Mouse (Mus musculus) heart, postnatal 36 days (tissue): ENCODE data around the gene Hsd17b10. TPM values are rescaled to one million over a fixed set of nuclear protein-coding genes. Genes with fewer than 3 reads are reported as not detected.

Experiments used
- DNase-seq, 2 experiments: peaks; one replicate each; pipeline ENCODE4 v3.0.0; 2021 to 2022
- intact Hi-C: fragments of 180-260 bp; cut with DNase I; formaldehyde crosslinking; loops from one replicate; pipeline ENCODE4 v1.15.1; 2025
- total RNA-seq, 2 experiments: library from RNA; stranded (reverse); gene quantifications; 2 replicates each; pipeline ENCODE4 v1.2.3; 2021

Gene Hsd17b10
- 100 to 1,000 TPM; 224 to 261 TPM for total RNA-seq

DNA sequence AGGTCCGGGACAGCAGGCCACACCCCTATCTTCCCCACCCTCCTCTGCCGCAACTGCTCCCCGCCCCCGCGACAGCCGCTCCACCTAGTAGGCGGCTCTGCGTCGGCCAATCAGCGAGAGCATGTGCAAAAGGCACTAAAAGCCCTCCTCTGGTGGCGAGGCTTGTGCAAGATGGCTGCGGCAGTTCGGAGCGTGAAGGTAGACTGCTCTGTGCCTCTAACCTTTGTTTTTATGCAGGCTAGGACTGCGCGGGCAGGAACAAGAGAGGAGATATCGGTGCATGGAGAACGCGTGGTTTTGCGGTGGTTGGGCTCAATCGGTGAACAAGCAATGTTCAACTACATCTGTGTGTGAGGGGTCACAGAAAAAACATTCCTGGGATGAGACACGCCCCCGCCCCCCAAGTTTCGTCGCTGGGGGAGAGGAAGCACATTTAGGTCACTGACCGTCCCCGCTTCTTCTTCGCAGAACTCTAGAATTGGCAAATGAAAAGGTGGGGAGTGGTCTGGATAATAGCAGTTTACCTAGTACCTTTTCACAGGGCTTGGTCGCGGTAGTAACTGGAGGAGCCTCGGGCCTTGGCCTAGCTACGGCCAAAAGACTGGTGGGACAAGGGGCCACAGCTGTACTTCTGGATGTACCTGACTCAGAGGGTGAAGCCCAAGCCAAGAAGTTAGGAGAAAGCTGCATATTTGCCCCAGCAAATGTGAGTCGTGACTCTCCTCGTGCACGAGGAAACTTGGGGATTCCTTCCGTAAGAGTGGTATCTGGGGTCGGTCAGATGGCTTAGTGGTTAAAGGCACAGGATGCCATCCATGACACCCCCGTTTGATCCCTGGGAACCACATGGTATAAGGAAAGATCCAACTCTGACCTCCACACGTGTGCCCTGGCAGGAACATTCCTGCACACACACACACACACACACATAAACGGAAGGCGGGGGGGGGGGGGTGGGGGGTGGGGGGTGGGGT is at the start of gene Hsd17b10:
Hsd17b10 (plus strand) TSS at position 109 of the 974 bp plus-strand sequence.
- peak; percentile 75 to 77 for DNase-seq
- intact Hi-C loops, result loop anchor here (2.0 kb wide), 1 partner anchor 15 kb away; the partner anchor contains the start of genes Ribc1 and Smc1a

DNA sequence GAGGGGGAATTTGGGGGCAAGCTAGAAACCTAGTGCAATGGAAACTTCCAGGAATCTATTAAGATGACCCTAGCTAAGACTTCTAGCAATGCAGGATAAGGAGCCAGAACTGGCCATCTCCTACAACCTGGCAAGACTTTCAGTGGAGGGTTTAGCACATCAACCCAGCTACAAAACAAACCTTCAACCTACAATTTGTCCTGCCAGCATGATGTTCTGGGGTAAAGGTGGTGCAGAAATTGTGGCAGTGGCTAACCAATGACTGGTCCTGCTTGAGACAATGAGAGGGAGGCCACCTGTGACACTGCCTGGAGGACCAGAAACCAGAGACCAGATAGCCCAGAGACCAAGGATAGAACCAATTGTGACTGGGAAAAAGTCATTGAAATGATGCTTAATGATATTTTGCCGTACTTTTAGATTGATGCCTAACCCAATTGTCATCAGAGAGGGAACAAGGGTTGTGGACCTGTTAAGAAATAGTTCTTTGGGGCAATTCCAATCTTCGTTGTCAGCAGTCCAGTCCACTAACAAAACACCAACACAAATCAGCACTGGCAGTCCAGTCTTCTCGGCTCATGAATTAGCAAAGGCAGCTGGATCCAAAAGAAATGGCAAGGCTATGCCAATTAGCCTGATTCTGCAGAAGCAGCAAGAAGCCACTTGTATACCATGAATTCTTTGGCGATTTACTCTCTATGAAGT is 2.5 kb upstream of the Hsd17b10 start:
- DNase-seq, result no peak
- intact Hi-C loops, result no loop called here

DNA sequence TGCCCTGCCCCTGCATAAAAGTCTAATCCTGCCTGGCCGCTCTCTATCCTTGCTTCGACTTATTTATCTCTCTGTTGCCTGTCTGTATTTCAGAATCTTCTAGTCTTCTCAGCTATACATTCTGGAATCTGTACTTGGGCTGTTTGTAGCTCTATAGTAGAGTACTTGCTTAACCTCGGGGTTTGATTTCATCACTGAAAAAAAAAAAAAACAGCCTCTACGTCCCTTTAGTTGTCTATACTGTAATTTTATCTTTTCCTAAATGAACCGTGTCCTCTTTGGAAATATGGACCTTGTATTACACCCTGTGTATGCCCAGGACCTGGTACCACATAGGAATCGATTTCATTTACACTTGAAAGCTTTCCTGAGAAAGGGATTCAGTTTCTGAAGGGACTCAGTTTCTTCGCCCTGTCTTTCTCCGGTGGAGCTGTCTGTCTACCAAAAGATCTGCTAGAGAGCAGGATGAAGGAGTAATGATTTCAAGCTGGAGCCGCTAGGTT is 412 bp upstream of the Hsd17b10 start:
- no peak for DNase-seq
- intact Hi-C loops, result no loop called here

DNA sequence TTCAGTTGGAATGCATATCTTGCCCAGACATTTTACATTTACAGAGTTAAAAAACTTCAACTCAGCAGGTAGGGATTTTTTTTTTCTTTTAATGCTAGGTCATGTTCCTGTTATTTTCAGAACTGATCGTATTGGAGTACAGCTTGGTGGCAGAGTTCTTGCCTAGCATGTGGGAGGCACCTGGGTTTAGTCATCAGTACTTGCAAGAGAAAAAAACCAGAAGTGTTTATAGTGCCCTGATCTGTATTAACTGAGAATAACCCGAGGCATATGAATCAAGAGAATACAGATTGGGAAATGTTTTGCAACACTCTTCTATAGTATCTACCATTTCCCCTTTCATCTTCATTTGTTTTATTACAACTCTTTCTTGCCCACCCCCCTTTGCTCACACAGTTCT is 1.2 kb downstream of the Hsd17b10 start:
- no peak for DNase-seq
- intact Hi-C loops, result loop anchor here (2.0 kb wide), 1 partner anchor 14 kb away; the partner anchor contains the start of genes Ribc1 and Smc1a

DNA sequence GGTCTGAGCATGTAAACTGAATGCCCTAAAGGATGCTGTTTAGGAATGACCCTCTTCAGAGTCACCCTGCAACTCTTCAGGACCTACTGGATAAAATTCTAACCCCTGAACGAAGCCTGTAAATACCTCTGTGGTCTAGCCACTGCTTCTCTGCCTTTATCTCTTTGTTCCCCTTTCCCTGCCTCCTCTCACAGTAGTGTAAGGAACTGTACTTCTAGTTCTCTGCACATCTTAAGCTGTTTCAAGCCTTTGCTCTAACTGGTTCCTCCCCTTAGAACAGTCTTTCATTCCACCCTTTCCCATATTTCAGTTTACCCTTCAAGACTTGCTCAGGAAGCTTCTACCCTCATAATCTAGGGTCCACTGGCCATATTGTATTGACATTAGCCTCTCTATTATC is 6.2 kb downstream of the Hsd17b10 start:
- DNase-seq, result no peak
- intact Hi-C loops, result no loop called here

DNA sequence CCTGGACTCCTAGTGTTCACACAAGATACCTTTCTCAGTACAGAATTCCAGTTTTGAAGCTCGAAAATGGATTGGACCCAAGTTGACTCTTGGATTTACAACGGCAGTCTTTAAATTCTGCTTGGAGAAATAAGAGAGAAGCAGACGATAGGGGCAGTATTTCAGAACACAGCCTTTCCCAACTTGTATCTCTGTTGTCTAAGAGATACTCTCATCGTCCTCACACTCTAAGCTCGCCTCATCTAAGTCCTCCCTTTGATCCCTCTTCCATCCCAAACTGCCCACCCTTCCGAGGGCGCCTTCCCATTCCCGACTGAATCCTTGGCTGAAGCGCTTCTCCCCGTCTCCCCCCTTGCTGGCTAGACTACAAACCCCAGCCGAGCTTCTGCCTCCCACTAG is 14.1 kb downstream of the Hsd17b10 start:
- intact Hi-C loops, result loop anchor here (2.0 to 10.0 kb wide), 7 partner anchors 13 to 491 kb away; partner anchors contain the start of genes Huwe1, Iqsec2, Kantr and Kdm5c
- no peak for DNase-seq

DNA sequence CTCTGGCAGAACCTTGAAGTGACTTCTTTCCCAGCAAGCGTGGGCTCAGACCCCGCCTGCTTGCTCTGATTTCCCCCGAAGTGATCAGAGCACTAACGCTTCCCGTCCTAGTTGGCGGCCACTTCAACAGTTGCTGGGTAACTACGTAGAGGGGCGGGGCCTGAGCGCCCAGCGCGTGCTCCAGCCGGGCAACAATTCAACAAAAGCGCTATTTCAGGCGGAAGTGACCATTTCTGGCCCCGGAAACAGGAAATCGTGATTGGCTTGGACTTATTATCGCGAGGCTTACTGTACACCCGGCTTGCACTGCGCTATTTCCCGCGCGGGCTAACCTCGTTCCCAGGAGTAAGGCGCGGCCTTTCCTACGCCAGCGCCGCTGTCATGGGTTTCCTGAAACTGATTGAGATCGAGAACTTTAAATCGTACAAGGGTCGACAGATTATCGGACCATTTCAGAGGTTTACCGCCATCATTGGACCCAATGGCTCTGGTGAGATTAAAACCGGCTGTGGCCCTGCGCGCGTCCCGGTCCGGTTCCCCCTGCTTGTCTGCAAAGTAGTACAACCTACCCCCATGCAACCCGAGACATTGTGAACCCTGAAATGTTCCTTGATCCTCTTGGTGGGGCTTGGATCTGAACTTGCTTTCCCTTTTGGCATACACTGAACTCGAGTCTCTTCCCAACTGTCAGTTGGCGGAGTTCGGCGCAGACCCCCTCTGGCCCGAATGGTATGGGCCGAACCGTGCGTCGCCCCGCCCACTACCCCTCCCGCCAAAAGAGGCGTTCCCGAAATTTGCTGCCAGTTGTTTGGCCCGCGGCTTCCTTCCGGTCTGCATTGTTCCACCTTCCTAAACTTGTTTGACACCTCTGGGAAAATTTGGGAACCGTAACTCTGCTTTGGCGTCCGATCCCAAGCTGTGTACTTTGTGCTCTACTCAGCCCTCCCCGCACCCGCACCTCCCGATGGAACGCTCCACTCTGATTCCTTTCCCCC is 14.8 kb downstream of the Hsd17b10 start, which contains the start of the genes Ribc1 and Smc1a:
Ribc1 (minus strand) TSS at position 145 of the 995 bp plus-strand sequence.
Smc1a (plus strand) TSS at position 278 of the 995 bp plus-strand sequence.
- DNase-seq, result peak; percentile 88 to 89
- intact Hi-C loops, result loop anchor here (2.0 to 10.0 kb wide), 7 partner anchors 14 to 492 kb away; partner anchors contain the start of genes Huwe1, Iqsec2, Kantr and Kdm5c

DNA sequence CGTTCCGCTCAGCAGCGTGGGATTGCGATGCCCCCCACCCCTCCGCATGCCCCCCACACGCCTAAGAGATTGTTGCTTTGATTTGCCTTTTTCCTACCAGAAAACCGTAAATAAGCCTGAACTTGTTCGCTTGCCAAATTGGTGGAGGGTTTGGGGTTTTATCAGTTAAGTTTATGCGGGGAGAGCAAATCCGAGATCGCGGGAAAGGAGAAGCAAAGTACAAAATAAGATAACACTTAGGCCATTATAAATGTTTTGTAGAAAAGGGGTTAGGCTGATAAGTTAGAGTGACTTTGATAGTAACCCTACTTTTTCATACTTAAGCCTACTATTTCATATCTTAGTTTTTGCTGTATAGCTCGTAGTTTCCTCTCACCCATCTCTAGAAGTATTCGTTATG is 15.5 kb downstream of the Hsd17b10 start:
- no peak for DNase-seq
- intact Hi-C loops, result loop anchor here (2.0 to 10.0 kb wide), 7 partner anchors 14 to 492 kb away; partner anchors contain the start of genes Huwe1, Iqsec2, Kantr and Kdm5c

DNA sequence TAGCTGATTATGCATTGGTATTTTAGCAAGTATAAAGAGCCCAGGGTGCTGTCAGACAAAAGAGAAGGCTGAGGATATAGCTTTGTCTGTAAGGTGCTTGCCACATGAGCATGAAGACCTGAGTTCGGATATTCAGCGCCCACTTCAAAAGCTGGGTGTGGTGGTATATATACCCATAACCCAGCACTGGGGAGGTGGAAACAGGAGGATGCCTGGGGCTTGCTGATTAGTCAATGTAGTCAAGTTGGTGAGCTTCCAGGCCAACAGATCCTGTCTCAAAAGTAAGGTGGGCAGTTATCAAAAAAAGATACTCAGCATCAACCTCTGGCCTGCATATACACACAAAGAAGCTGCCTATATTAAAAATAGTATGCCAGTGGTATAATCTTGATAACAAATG is 17.6 kb downstream of the Hsd17b10 start:
- intact Hi-C loops, result loop anchor here (5.0 to 10.0 kb wide), 6 partner anchors 126 to 494 kb away; partner anchors contain the start of genes Huwe1, Iqsec2, Kantr and Kdm5c
- no peak for DNase-seq

DNA sequence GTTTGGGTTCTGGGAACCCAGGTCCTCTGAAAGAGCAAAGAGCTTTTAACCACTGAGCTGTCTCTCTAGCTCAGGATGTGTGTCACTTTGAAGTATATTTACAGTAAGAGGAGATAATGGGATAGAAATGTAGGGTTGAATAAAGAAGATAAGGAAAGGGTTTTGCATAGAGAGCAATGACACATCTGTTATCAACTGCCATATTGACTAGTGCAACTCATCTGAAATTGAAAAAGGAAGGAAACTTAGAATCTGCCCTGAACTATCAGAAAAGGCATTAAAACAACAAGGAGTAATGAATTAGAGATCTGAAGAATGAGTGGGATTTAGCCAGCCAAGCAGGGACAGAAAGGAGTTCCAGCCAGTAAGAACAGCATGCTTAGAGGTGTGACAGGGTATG is 38.2 kb downstream of the Hsd17b10 start:
- no peak for DNase-seq
- intact Hi-C loops, result no loop called here

DNA sequence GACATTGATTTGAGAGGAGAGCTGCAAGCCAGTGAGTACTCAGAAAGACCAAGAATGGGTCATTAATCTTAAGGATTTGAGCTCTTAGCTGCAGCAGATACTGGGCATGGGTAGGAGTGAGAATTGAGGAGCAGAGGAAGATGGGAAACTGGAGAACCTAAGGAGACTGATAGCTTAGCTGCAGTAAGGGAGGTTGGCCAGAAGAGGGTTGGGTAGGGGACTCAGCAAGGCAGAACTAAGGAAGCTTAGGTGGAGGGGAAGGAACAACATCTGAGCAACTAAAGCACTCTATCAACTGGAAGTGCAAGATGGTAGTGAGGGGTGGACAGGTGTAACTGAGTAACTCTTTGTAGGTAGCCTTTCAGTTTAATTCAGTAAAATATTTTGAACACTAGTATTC is 45.6 kb downstream of the Hsd17b10 start:
- intact Hi-C loops, result no loop called here
- no peak for DNase-seq

DNA sequence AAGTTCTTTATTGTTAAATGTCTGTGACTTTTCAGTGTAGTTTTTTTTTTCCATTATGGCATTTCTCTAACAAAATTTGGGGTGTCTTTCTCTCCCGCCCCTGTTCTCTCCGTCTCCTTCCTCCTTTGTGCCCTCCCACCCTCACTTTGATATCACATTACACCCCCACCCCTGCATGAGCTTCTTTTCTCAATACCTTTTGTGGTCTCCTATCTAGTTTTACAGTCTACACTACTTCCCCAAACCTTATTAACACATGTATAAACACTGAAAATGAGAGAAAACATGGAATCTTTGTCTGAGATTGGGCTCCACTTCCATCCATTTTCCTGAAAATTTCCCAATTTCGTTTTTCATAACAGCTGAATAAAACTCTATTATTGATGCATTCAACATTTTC is 50.9 kb downstream of the Hsd17b10 start:
- no peak for DNase-seq
- intact Hi-C loops, result no loop called here

Other genes starting within 250 kb of the Hsd17b10 start
- 100 to 1,000 TPM; 160 to 170 TPM for gene Huwe1, start 201.0 kb upstream of the Hsd17b10 start, total RNA-seq
- under 1 TPM; 0.25 to 0.35 TPM for gene Ribc1, start 14.4 kb downstream of the Hsd17b10 start, total RNA-seq
- gene Smc1a, start 14.6 kb downstream of the Hsd17b10 start, total RNA-seq, result 10 to 100 TPM; 27.2 to 28.7 TPM
- gene Iqsec2, start 142.4 kb downstream of the Hsd17b10 start, total RNA-seq, result 10 to 100 TPM; 73.3 to 85.1 TPM
- 10 to 100 TPM; 31.6 to 50.0 TPM for gene Kdm5c, start 231.2 kb downstream of the Hsd17b10 start, total RNA-seq